Mouse (Mus musculus) T-cell, adult 2 months (primary cell): ENCODE measurements around the gene Lct.
A peak's percentile ranks its signal among the peaks of the same experiment; 100 is the strongest.
"Not testable (repeated sequence)": the region's sequence is repeated elsewhere in the genome, so short reads cannot be mapped to it uniquely, and the experiment has no call there.

Experiments
- DNase-seq: peaks from one replicate; pipeline ENCODE4 v3.0.0; 2022; ENCODE audit warnings: low spot score

Lct gene

GRCm38 (mm10) chr1:128328218-128328617, at the start of gene Lct:
TSS of gene Lct (minus strand) at chr1:128328318.
- DNase-seq = no peak

GRCm38 (mm10) chr1:128376841-128377240, 48.7 kb upstream of the Lct start:
- no peak for DNase-seq

- no peak for DNase-seq
Observed at GRCm38 (mm10) chr1:128372143-128372860, 44.2 kb upstream of the Lct start.

- DNase-seq = peak; percentile 59
Observed at GRCm38 (mm10) chr1:128368732-128369441, 40.8 kb upstream of the Lct start.

GRCm38 (mm10) chr1:128360601-128361000, 32.5 kb upstream of the Lct start:
- DNase-seq = no peak

- peak; percentile 94 for DNase-seq
Observed at GRCm38 (mm10) chr1:128359554-128360376, 31.6 kb upstream of the Lct start, which contains the start of gene Mcm6. TSS of gene Mcm6 (minus strand) at chr1:128359664.

GRCm38 (mm10) chr1:128358916-128359553, 30.9 kb upstream of the Lct start:
- no peak for DNase-seq

- DNase-seq = no peak
Observed at GRCm38 (mm10) chr1:128358276-128358675, 30.2 kb upstream of the Lct start.

- DNase-seq = no peak
Observed at GRCm38 (mm10) chr1:128357452-128357851, 29.3 kb upstream of the Lct start.

GRCm38 (mm10) chr1:128353092-128353491, 25.0 kb upstream of the Lct start:
- no peak for DNase-seq

GRCm38 (mm10) chr1:128344232-128344631, 16.1 kb upstream of the Lct start:
- no peak for DNase-seq

GRCm38 (mm10) chr1:128337708-128338320, 9.7 kb upstream of the Lct start:
- no peak for DNase-seq

GRCm38 (mm10) chr1:128330313-128330712, 2.2 kb upstream of the Lct start:
- no peak for DNase-seq

GRCm38 (mm10) chr1:128327165-128327564, 953 bp downstream of the Lct start:
- DNase-seq = no peak

- DNase-seq = no peak
Observed at GRCm38 (mm10) chr1:128324776-128325175, 3.3 kb downstream of the Lct start.

- no peak for DNase-seq
Observed at GRCm38 (mm10) chr1:128323026-128323643, 5.0 kb downstream of the Lct start.

- DNase-seq = not testable (repeated sequence)
Observed at GRCm38 (mm10) chr1:128319266-128319665, 8.9 kb downstream of the Lct start.

GRCm38 (mm10) chr1:128314665-128315064, 13.5 kb downstream of the Lct start:
- DNase-seq = no peak

GRCm38 (mm10) chr1:128309043-128309442, 19.1 kb downstream of the Lct start:
- DNase-seq = no peak

GRCm38 (mm10) chr1:128303900-128304299, 24.2 kb downstream of the Lct start:
- DNase-seq = no peak
